Mouse (Mus musculus): ENCODE data around the gene Tnp1.

Tnp1 gene

GRCm38 (mm10) chr1:73015731-73016130 lies at the start of gene Tnp1:
Tnp1 (minus strand) TSS chr1:73015909.
- no peak for DNase-seq

DNA sequence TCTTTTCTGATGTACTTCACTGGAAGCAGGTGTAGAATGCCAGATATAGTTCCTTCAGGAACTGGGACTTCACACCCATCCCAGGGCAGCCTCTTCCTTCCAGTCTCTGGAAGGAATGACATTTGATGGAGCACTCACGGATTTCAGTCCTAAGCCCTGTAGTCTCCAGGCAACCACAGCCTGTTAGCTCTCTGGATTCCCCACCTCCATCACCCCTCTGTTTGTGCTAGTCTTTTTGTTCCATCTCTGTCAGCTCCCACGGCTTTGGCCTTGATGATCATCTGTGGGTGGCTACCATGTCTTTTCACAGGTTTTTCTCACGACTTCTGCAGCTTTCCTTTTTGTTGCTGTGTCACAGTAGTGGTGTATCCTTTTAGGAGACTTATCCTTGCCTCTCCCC lies 48.6 kb upstream of the Tnp1 start:
- no peak for DNase-seq

DNA sequence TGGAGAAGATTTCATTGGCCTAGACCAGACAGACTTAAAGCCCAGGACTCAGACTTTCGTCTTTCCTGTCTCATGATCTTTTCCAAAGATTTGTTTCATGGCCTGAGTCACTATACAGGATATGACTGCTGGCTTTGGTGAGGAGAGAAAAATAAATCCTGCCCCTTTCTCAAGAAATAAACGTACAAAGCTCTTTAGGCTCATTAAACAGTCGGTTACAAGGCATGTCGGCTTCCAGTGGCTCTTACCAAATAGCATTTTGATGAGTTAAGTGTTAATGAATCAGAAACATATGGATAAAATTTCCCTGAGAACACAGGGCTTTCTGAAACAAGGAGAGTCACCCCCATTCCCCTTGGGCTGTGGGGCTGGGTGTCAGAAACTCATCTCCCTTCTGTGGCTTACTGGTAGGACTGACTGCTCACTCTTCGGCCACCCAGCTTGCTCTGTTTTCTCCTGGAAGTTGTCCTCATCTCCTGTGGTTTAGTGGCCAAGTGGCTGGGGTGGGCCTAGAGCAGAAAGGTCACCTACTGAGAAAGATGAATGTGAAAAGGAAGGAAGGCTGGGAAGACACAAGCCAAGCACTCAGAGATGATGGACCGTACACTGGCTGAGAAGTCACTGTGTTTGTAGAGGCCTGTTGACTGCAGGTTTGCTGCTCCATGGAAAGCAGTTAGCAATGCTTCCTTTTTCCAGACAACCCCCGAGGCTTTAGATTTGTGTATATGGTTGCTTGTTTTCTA lies 46.0 kb upstream of the Tnp1 start:
- DNase-seq, result no peak

- no peak for DNase-seq
Measured at GRCm38 (mm10) chr1:73060271-73060670, 44.6 kb upstream of the Tnp1 start.

GRCm38 (mm10) chr1:73056266-73057001 lies 40.7 kb upstream of the Tnp1 start:
- no peak for DNase-seq

DNA sequence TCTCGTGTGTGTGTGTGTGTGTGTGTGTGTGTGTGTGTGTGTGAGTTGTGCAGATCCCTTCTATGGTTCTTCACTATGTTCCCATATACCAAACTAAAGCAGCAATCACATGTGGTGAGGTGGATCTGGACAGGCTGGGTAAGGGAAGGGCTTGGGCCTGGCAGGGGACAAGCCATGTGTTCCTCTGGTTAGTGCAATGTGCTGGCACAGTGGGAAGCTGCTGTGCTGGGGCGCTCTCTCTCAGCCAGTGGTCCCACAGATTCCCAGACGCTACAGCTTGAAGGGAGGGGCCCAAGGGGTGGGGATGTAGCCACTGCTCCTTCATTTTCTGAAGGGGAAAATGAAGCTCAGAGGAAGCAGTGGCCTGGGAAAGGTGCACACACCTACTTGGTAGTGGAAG lies 40.1 kb upstream of the Tnp1 start:
- DNase-seq, result no peak

DNA sequence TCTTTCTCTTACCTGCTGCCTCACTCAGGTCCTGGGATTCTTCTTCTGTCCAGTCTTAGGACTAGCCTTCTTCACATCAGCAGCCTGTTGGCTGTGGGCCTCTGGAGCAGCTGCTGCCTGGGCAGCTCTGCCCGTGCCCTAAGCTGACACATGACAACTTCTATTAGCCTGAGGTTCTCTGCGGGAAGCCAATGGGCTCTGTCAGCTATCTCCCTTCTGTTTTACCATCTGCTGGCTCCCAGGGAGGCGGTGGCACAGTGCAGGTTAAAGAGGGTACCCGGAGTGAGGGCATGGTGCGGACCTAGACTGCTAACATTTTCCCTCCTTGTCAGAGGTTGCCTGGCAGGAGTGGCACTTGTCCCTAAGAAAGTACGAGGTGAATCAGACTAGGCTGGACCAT lies 39.5 kb upstream of the Tnp1 start:
- DNase-seq, result no peak

- no peak for DNase-seq
Measured at GRCm38 (mm10) chr1:73053545-73054326, 38.0 kb upstream of the Tnp1 start.

- no peak for DNase-seq
Measured at GRCm38 (mm10) chr1:73046896-73047672, 31.4 kb upstream of the Tnp1 start.

- no peak for DNase-seq
Measured at GRCm38 (mm10) chr1:73045948-73046685, 30.4 kb upstream of the Tnp1 start.

GRCm38 (mm10) chr1:73043671-73044070 lies 28.0 kb upstream of the Tnp1 start:
- DNase-seq, result no peak

GRCm38 (mm10) chr1:73040691-73041425 lies 25.1 kb upstream of the Tnp1 start:
- DNase-seq, result no peak

DNA sequence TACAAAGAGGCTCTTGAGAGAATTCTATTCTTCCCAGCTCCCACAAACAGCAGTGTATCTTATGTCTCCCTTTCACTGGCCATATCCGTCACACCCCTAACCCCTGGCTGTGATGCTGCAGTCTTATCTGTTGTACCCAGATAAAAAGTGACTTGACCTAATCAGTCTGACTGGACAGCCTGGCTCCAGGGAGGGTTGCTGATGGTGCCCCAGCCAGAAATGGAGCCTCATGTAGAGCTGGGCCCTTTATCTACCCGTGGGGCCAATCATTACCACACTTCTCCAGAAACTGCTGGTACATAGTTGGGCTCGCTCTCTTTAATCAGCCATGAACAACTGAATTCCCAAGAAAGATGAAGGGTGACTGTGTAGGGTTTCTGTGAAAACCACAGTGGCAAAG lies 22.8 kb upstream of the Tnp1 start:
- DNase-seq, result no peak

DNA sequence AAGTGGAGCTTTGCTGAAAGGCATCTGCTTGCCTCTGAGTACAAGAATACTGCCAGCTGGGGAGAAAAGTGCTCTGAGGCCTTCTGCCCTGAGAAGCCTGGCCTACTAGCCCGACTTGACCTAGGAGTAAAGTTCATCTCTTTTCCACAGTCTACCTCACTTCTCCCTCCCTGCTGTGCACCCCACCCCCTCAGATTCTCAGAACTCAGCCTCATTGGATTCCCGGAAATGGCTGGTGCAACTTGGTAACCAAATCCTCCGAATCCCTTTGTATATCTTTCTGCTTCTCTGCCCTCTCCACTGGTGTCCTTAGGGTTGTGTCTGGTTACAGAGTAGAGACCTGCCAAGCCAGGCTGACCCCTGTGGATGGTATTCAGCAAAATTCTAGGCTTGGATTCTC lies 20.8 kb upstream of the Tnp1 start:
- no peak for DNase-seq

GRCm38 (mm10) chr1:73035726-73036125 lies 20.0 kb upstream of the Tnp1 start:
- DNase-seq, result no peak

GRCm38 (mm10) chr1:73032491-73032890 lies 16.8 kb upstream of the Tnp1 start:
- DNase-seq, result no peak

DNA sequence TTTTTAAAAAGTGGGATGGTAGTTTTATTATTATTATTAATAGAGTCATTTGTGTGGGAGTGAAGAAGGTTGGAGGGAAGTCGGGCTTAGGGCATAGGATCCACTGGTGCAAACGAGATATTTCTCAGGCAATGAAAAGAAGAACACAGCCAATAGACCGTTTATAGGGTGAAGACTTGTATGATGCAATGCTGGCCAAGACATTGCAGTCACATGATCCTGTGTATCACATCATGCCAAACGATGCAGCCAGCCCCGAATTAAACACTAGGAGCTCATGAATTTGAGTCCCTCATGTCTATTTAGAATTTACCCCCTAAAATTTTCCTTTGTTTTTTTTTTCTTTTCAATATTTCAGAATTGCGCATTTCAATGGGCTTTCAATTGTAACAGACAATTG lies 13.0 kb upstream of the Tnp1 start:
- DNase-seq, result no peak

DNA sequence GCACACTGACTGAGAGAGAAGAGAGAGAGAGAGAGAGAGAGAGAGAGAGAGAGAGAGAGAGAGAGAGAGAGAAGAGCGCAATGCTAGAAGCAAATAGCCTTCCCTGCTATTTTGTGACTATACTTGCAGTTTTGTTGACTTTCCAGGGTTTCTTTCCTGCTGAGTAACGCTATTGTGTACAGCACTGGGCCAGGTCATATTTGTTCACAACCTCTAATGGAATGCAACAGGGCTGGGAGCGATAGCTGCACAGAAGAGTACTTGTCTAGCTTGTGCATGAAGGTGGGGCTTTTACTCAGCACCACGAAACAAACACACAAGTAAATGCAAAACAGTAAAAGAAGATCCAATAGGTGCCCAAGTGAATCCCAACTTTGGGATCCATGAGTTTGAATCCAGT lies 11.7 kb upstream of the Tnp1 start:
- no peak for DNase-seq

DNA sequence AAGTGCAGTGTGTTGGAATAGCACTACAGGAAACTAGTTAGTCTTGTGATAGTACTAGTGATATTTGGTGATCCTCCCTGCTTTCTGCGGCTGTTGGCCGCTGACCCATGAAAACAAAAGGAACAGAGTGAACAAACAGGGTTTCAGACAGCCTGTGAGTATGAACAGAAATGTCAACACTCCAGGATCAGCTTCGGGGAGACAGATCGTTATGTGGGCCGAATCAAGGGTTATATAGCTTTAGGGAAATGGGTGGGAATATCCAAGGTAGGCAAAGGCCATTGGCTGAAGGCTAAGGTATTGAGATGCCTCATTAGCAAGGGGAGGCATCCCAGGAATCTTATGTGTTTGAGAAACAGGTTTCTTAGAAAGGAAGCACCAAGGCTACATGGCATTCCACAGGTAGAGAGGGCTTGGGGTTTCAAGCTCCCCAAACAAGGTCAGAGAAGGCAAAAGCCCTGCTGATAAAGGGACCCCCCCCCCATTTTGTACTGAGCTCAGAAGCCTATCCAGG lies 11.1 kb upstream of the Tnp1 start:
- no peak for DNase-seq

DNA sequence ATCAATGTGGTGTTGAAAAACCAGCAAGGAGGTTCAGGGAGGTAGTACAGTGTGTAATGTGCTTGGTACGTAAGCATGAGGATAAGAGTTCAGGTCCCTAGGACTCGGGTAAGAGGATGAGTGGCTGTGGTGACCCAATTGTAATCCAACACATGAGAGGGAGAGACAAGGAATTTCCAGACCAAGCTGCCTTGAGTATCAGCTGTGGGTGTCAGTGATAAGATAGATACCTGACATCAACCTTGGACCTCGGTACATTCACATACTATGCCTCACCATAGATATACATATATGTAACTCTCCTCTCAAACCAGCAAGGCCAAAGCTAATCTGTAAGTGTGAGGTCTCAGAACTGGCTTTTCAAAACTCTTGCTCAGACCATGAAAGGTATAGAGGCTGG lies 10.4 kb upstream of the Tnp1 start:
- no peak for DNase-seq

- no peak for DNase-seq
Measured at GRCm38 (mm10) chr1:73006847-73007246, 8.9 kb downstream of the Tnp1 start.
